Mouse (Mus musculus): Measurements from ENCODE around the gene Gm40460.
"Not testable (repeated sequence)": the region's sequence is repeated elsewhere in the genome, so short reads cannot be mapped to it uniquely, and the experiment has no call there.

Gm40460 gene

GRCm38 (mm10) chr7:142240978-142241377, at the start of gene Gm40460:
Gene Gm40460, minus strand, starts transcription at chr7:142241078.
- no peak for DNase-seq (ENCODE audit: low read depth)

- not testable (repeated sequence) for DNase-seq (ENCODE audit: low read depth)
These were observed 45.2 kb upstream of the Gm40460 start for GRCm38 (mm10) chr7:142285910-142286612.

- no peak for DNase-seq (ENCODE audit: low read depth)
These were observed 44.4 kb upstream of the Gm40460 start for GRCm38 (mm10) chr7:142285130-142285835.

- DNase-seq (ENCODE audit: low read depth) = peak; percentile 90
These were observed 43.8 kb upstream of the Gm40460 start for GRCm38 (mm10) chr7:142284615-142285080.

- DNase-seq (ENCODE audit: low read depth) = peak; percentile 78
These were observed 43.2 kb upstream of the Gm40460 start for GRCm38 (mm10) chr7:142284023-142284591.

- DNase-seq (ENCODE audit: low read depth) = not testable (repeated sequence)
These were observed 42.0 kb upstream of the Gm40460 start for GRCm38 (mm10) chr7:142282847-142283246.

- DNase-seq (ENCODE audit: low read depth) = not testable (repeated sequence)
These were observed 38.4 kb upstream of the Gm40460 start for GRCm38 (mm10) chr7:142279291-142279690.

- peak; percentile 67 for DNase-seq (ENCODE audit: low read depth)
These were observed 37.3 kb upstream of the Gm40460 start for GRCm38 (mm10) chr7:142278183-142278582.

- not testable (repeated sequence) for DNase-seq (ENCODE audit: low read depth)
These were observed 33.4 kb upstream of the Gm40460 start, which contains the start of gene Gm4559 for GRCm38 (mm10) chr7:142274263-142274662. Gene Gm4559, minus strand, starts transcription at chr7:142274363.

- DNase-seq (ENCODE audit: low read depth) = not testable (repeated sequence)
These were observed 17.4 kb upstream of the Gm40460 start, which contains the start of gene Gm2431 for GRCm38 (mm10) chr7:142258254-142258653. Gene Gm2431, minus strand, starts transcription at chr7:142258354.

- peak; percentile 10 for DNase-seq (ENCODE audit: low read depth)
These were observed 14.6 kb upstream of the Gm40460 start for GRCm38 (mm10) chr7:142255517-142255916.

- no peak for DNase-seq (ENCODE audit: low read depth)
These were observed 8.9 kb upstream of the Gm40460 start for GRCm38 (mm10) chr7:142249824-142250223.

GRCm38 (mm10) chr7:142231540-142231939, 9.3 kb downstream of the Gm40460 start:
- no peak for DNase-seq (ENCODE audit: low read depth)

- DNase-seq (ENCODE audit: low read depth) = not testable (repeated sequence)
These were observed 11.0 kb downstream of the Gm40460 start, which contains the start of gene Krtap5-5 for GRCm38 (mm10) chr7:142229871-142230270. Gene Krtap5-5, minus strand, starts transcription at chr7:142229971.

GRCm38 (mm10) chr7:142224518-142224917, 16.4 kb downstream of the Gm40460 start:
- DNase-seq (ENCODE audit: low read depth) = no peak

- not testable (repeated sequence) for DNase-seq (ENCODE audit: low read depth)
These were observed 28.7 kb downstream of the Gm40460 start for GRCm38 (mm10) chr7:142212136-142212535.

- DNase-seq (ENCODE audit: low read depth) = no peak
These were observed 29.3 kb downstream of the Gm40460 start, which contains the start of gene Gm7579 for GRCm38 (mm10) chr7:142211559-142211958. Gene Gm7579, plus strand, starts transcription at chr7:142211859.

GRCm38 (mm10) chr7:142206891-142207290, 34.0 kb downstream of the Gm40460 start:
- DNase-seq (ENCODE audit: low read depth) = not testable (repeated sequence)

GRCm38 (mm10) chr7:142205488-142205887, 35.4 kb downstream of the Gm40460 start:
- no peak for DNase-seq (ENCODE audit: low read depth)

- no peak for DNase-seq (ENCODE audit: low read depth)
These were observed 39.8 kb downstream of the Gm40460 start, which contains the start of gene Krtap5-3 for GRCm38 (mm10) chr7:142201064-142201463. Gene Krtap5-3, plus strand, starts transcription at chr7:142201364.

- no peak for DNase-seq (ENCODE audit: low read depth)
These were observed 42.1 kb downstream of the Gm40460 start for GRCm38 (mm10) chr7:142198748-142199147.

All from naive thymus-derived CD4-positive, alpha-beta T cell, adult 2 months (primary cell).